Mouse (Mus musculus): ENCODE measurements around the gene Cipc. TPM values are rescaled to one million over a fixed set of nuclear protein-coding genes. Genes with fewer than 3 reads are reported as not detected.

Cipc gene
- polyA plus RNA-seq (2014; fragmentation: Illumina TruSeq; extraction: RNeasy Lipid Tissue Mini Kit (QIAGEN cat#74804); ENCODE audit: low replicate concordance): 14.9 TPM

DNA sequence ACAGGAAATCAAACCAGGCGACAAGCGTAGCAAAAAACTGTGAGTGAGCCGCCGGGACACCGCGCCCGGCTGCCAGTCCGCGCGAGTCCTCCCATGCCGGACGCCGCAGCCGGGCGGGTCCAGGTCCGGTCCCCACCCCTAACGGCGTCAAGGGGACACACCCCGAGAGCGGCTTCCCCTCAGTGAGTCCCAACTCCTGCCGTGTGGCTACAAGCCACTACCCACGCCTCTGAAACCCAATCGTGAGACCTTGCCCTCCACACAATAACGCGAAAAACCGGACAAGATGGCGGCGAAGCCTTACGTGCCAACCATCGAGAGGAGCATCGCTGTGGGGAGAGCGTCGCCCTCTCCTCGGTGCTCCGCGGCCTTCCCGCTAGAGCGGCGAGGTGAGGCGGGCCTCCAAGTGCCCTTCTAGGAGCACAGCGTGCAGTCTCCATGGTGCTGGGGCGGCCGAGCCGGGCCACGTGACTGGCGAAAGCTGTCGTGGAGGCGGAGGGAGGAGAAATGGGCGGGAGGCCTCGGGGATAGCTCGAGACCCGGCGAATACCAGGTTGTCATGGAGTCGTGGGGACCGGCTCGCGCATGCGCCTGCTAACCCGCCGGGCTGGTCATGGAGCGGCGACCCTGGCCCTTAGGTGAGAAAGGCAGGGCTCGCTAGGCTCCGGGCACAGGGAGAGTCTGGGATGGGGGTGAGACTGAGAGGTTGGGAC, at the start of gene Cipc:
Cipc (plus strand) TSS at position 182 of the 713 bp plus-strand sequence.

DNA sequence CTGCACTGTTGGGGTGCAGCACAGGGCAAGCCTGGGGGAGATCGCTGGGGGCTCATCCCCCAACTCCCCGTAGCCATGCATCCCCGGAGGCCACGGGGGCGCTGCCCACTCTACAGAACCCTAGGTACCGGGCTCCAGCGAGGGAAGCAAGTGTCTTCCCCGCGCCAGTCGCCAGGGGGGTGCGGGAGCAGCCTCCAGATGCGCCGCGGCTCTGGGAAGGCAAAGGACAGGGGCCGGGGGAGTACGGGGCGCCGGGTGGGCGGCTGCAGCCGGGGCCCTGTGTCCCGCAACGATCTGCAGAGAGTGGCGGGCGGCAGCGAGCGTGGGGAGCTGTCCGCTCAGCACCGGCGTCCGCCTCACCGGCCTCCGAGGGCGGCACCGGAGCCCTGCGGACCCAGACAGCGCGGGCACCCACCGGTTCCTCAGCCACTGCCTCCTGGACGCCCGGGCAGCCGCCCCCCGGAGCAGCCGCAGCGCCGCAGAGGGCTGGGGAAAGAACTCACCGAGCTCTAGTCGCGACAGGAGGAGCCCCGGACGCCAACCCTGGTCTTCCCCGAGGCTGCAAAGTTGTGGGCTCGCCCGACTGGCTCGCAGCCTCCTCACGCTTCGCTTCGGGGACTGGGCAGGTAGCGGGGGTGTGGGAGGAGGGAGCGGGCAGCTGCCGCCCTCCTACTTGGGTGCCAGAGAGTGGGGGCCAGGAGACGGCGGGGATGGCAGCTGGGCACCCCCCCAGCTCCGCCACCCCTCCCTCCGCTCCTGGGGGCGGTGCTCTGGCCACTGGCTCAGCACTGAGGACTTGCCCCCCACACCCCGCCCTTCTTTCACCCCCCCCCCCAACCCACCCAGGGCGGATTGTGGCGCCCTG, 43.3 kb downstream of the Cipc start, which contains the start of gene Zdhhc22:
Zdhhc22 (minus strand) TSS at position 541 of the 865 bp plus-strand sequence.

Other genes starting within 250 kb of the Cipc start
- not detected for gene Angel1, start 220.6 kb upstream of the Cipc start, polyA plus RNA-seq (2014; fragmentation: Illumina TruSeq; extraction: RNeasy Lipid Tissue Mini Kit (QIAGEN cat#74804); ENCODE audit: low replicate concordance)
- not detected for gene Lrrc74a, start 212.7 kb upstream of the Cipc start, polyA plus RNA-seq (2014; fragmentation: Illumina TruSeq; extraction: RNeasy Lipid Tissue Mini Kit (QIAGEN cat#74804); ENCODE audit: low replicate concordance)
- 13.1 TPM for gene Irf2bpl, start 62.2 kb upstream of the Cipc start, polyA plus RNA-seq (2014; fragmentation: Illumina TruSeq; extraction: RNeasy Lipid Tissue Mini Kit (QIAGEN cat#74804); ENCODE audit: low replicate concordance)
- not detected for gene Zdhhc22, start 43.4 kb downstream of the Cipc start, polyA plus RNA-seq (2014; fragmentation: Illumina TruSeq; extraction: RNeasy Lipid Tissue Mini Kit (QIAGEN cat#74804); ENCODE audit: low replicate concordance)
- gene Tmem63c, start 74.3 kb downstream of the Cipc start, polyA plus RNA-seq (2014; fragmentation: Illumina TruSeq; extraction: RNeasy Lipid Tissue Mini Kit (QIAGEN cat#74804); ENCODE audit: low replicate concordance): not detected
- not detected for gene Ngb, start 155.5 kb downstream of the Cipc start, polyA plus RNA-seq (2014; fragmentation: Illumina TruSeq; extraction: RNeasy Lipid Tissue Mini Kit (QIAGEN cat#74804); ENCODE audit: low replicate concordance)
- gene Gstz1, start 200.1 kb downstream of the Cipc start, polyA plus RNA-seq (2014; fragmentation: Illumina TruSeq; extraction: RNeasy Lipid Tissue Mini Kit (QIAGEN cat#74804); ENCODE audit: low replicate concordance): 67.0 TPM
- 4.2 TPM for gene Pomt2, start 200.9 kb downstream of the Cipc start, polyA plus RNA-seq (2014; fragmentation: Illumina TruSeq; extraction: RNeasy Lipid Tissue Mini Kit (QIAGEN cat#74804); ENCODE audit: low replicate concordance)

Measured in small intestine, adult 10 weeks (tissue).